Mouse (Mus musculus) ES-E14 (cell line): ENCODE data around the gene Fcrl5. TPM values are rescaled to one million over a fixed set of nuclear protein-coding genes. Genes with fewer than 3 reads are reported as not detected.
A peak's percentile ranks its signal among the peaks of the same experiment; 100 is the strongest.

Experiments
- DNase-seq: peaks from one replicate; pipeline ENCODE4 v3.0.0-alpha.2; 2013; ENCODE audit warnings: low read depth, low spot score
- H3K27ac ChIP-seq: 2 replicates; pipeline ENCODE4 v1.5.1; 2012; ENCODE audit warnings: low read depth, mild to moderate bottlenecking, low read length, moderate library complexity, mixed read lengths; ENCODE audit not compliant: poor library complexity, insufficient read depth, severe bottlenecking
- H3K36me3 ChIP-seq: 2 replicates; pipeline ENCODE4 v1.6.1; 2012; ENCODE audit warnings: mild to moderate bottlenecking, low read length, moderate library complexity, mixed read lengths; ENCODE audit not compliant: control insufficient read depth, poor library complexity, insufficient read depth, severe bottlenecking
- H3K4me1 ChIP-seq, 2 experiments: fragments of 150-350 bp in 1 of 2; sonication (generic) in 1 of 2; 2 replicates each; pipeline ENCODE4 v1.6.1; 2012; ENCODE audit warnings: low read length in 2 of 2, mild to moderate bottlenecking in 1 of 2, mixed read lengths in 1 of 2; ENCODE audit not compliant: control insufficient read depth in 2 of 2, insufficient read depth in 2 of 2, poor library complexity in 1 of 2
- H3K4me3 ChIP-seq, 2 experiments: fragments of 150-350 bp in 1 of 2; sonication (generic) in 1 of 2; 2 replicates each; pipeline ENCODE4 v1.5.1; 2012; ENCODE audit warnings: low read length in 2 of 2, low read depth in 1 of 2, mild to moderate bottlenecking in 1 of 2, mixed read lengths in 1 of 2; ENCODE audit not compliant: insufficient read depth in 1 of 2, poor library complexity in 1 of 2, severe bottlenecking in 1 of 2
- H3K9ac ChIP-seq: 2 replicates; pipeline ENCODE4 v1.6.1; 2012; ENCODE audit warnings: low read depth, mild to moderate bottlenecking, low read length, mixed read lengths; ENCODE audit not compliant: poor library complexity, insufficient read depth, severe bottlenecking
- H3K9me3 ChIP-seq: fragments of 150-350 bp; sonication (generic); 2 replicates; pipeline ENCODE4 v1.6.1; 2012; ENCODE audit warnings: low read depth, mild to moderate bottlenecking, low read length; ENCODE audit not compliant: control insufficient read depth, insufficient read depth
- CHD2 ChIP-seq: IDR thresholded peaks from 2 replicates; pipeline ENCODE4 v1.6.1; 2014; ENCODE audit warnings: mild to moderate bottlenecking, low read depth, low read length, inconsistent platforms
- HCFC1 ChIP-seq: IDR thresholded peaks from 2 replicates; pipeline ENCODE4 v1.6.1; 2012; ENCODE audit warnings: low read length, inconsistent platforms, borderline replicate concordance; ENCODE audit not compliant: insufficient read depth
- MAFK ChIP-seq: IDR thresholded peaks from 2 replicates; pipeline ENCODE4 v1.6.1; 2014; ENCODE audit warnings: mild to moderate bottlenecking, low read depth, low read length, inconsistent platforms; ENCODE audit not compliant: insufficient read depth
- ZC3H11A ChIP-seq: IDR thresholded peaks from 2 replicates; pipeline ENCODE4 v1.6.1; 2012; ENCODE audit warnings: low read depth, mild to moderate bottlenecking, inconsistent platforms, low read length, borderline replicate concordance
- ZNF384 ChIP-seq: IDR thresholded peaks from 2 replicates; pipeline ENCODE4 v1.6.1; 2012; ENCODE audit warnings: low read depth, low read length, inconsistent platforms
- in situ Hi-C, 2 experiments: fragments of 600-800 bp; cut with MboI; formaldehyde crosslinking; loops; one replicate each; pipeline ENCODE4 v1.15.1; 2025; ENCODE audit warnings: low sequenced_read_pairs in 2 of 2, inconsistent platforms in 1 of 2; ENCODE audit not compliant: unreplicated experiment in 2 of 2
- total RNA-seq: library from RNA; depleted of rRNA; stranded (reverse); fragments of 300-350 nt; gene quantifications from 2 replicates; pipeline ENCODE4 v1.2.3, GENCODE M21; 2012

Gene Fcrl5
- total RNA-seq, 1 experiment = 0.45 TPM

- H3K9ac ChIP-seq = no peak overlapping the region
- H3K4me3 ChIP-seq = no peak overlapping the region
- no peak overlapping the region for H3K27ac ChIP-seq
- TF ChIP-seq MAFK (no peak), ZNF384 (no peak), HCFC1 (no peak), CHD2 (no peak), ZC3H11A (no peak)
- peaks cover 0 to under 1% of the 10 kb centered on the region in 2 experiments; a peak in 1 of 4 replicates for H3K4me1 ChIP-seq
- no peak for DNase-seq
- no peaks in the 10 kb centered on the region for H3K36me3 ChIP-seq
- in situ Hi-C loops = loop anchor here in 1 of 2 experiments (25.0 kb wide), 1 partner anchor 284 kb away; no protein-coding TSS in a partner anchor
- no peaks in the 10 kb centered on the region for H3K9me3 ChIP-seq
Observed at GRCm38 (mm10) chr3:87521126-87521525, 85.6 kb downstream of the Fcrl5 start.

- Histone ChIP-seq H3K4me1 (peaks cover 0 to 2% of the 10 kb centered on the region in 2 experiments; a peak in 1 of 4 replicates), H3K4me3 (no peak overlapping the region), H3K9ac (no peak overlapping the region), H3K27ac (no peak overlapping the region), H3K36me3 (no peaks in the 10 kb centered on the region), H3K9me3 (no peaks in the 10 kb centered on the region)
- no peak for TF ChIP-seq ZNF384
- TF ChIP-seq HCFC1 = no peak
- TF ChIP-seq ZC3H11A = no peak
- TF ChIP-seq MAFK = no peak
- no peak for TF ChIP-seq CHD2
- in situ Hi-C loops = loop anchor here in 1 of 2 experiments (25.0 kb wide), 1 partner anchor 285 kb away; no protein-coding TSS in a partner anchor
- no peak for DNase-seq
Observed at GRCm38 (mm10) chr3:87521833-87522232, 86.3 kb downstream of the Fcrl5 start.

- TF ChIP-seq ZC3H11A (no peak), HCFC1 (no peak), ZNF384 (no peak), MAFK (no peak), CHD2 (no peak)
- no peak overlapping the region for H3K27ac ChIP-seq
- no peak overlapping the region for H3K4me3 ChIP-seq
- H3K4me1 ChIP-seq = peaks cover 0 to 2% of the 10 kb centered on the region in 2 experiments; a peak in 1 of 4 replicates
- no peak overlapping the region for H3K9ac ChIP-seq
- H3K36me3 ChIP-seq = peaks cover 11% of the 10 kb centered on the region; the same call in 1 of the 2 replicates
- in situ Hi-C loops = loop anchor here in 1 of 2 experiments (25.0 kb wide), 1 partner anchor 286 kb away; no protein-coding TSS in a partner anchor
- no peaks in the 10 kb centered on the region for H3K9me3 ChIP-seq
- DNase-seq = no peak
Observed at GRCm38 (mm10) chr3:87523701-87524100, 88.1 kb downstream of the Fcrl5 start.

GRCm38 (mm10) chr3:87525043-87525836 lies 89.7 kb downstream of the Fcrl5 start, which contains the start of gene Etv3:
Gene Etv3 (plus strand): TSS chr3:87525407.
- DNase-seq = peak; percentile 69
- peaks cover 21% of the 10 kb centered on the region for H3K36me3 ChIP-seq
- in situ Hi-C loops = no loop called here
- H3K9ac ChIP-seq = peak within 1 kb of the TSS; percentile 89
- no peak for TF ChIP-seq MAFK
- no peak for TF ChIP-seq CHD2
- no peak for TF ChIP-seq HCFC1
- no peak for TF ChIP-seq ZNF384
- TF ChIP-seq ZC3H11A = no peak
- no peaks in the 10 kb centered on the region for H3K9me3 ChIP-seq
- H3K4me1 ChIP-seq = peaks cover 0 to 2% of the 10 kb centered on the region in 2 experiments; a peak in 1 of 4 replicates
- H3K27ac ChIP-seq = no peak within 1 kb of the TSS
- H3K4me3 ChIP-seq = peak within 1 kb of the TSS; percentile 86 to 90
